Mouse (Mus musculus) adrenal gland, postnatal 14 days (tissue): ENCODE results near the gene Pth1r. TPM values are rescaled to one million over a fixed set of nuclear protein-coding genes. Genes with fewer than 3 reads are reported as not detected.

Source experiments
- DNase-seq: peaks from one replicate; pipeline ENCODE4 v3.0.0; 2021; ENCODE audit warnings: mixed read lengths
- total RNA-seq: library from RNA; stranded (reverse); gene quantifications from 2 replicates; pipeline ENCODE4 v1.2.3, GENCODE M21; 2021

Gene Pth1r
- total RNA-seq, 1 experiment from 2014 or later, result 9.0 TPM

DNA sequence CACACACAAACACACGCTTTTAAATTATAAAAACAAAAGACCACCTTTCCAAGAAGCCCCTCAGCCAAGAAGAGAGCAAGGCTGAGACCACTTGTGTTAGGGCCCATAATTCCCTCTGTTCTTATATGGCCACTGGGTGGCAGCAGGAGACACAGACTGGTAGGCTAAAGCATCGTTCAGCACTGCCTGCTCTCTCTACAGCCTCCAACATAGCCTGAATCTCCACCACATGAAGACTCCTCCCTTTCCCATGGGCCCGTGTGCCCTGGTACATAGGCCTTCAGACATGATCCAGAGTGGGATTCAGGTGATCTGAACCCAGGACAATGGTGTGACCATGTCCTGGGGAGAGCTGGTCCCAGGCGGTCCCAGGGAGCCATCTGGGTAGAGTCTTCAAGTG lies 30.2 kb downstream of the Pth1r start:
- DNase-seq, result peak; percentile 71

DNA sequence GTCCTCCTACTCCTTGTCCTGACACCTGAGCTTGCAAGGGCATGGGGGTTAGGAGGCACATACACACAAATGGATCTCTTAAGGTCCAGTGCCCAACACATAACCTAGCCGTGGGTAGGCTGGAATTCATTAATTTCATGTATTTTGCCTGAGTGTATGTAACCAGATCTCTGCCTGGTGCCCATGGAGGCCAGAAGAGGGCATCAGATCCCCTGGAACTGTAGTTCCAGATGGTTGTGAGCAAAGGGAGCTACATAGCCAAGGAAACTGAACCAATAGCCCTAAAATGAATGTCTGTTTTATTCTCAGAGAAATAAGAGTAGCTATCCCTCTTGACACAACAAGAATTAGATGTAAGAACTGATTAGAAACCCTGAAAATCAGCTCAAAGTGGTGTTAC lies 31.5 kb downstream of the Pth1r start:
- DNase-seq, result no peak

DNA sequence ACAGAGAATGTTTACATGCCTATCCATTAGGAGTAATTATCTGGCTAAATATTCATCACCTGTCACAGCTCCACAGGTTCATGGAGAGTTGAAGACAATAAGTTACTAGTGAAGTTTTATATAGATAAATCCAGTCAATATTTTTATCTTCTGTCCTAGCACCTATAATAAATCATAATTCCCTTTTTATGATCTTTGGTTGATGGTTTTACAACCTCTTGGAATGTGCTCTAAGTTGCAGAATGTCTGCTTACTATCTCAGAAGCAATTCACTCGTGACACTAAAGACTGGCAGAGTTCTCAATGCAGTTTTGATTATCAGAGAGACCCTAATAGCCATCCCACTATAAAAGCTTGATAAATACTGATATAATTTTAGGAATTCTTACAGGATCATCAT lies 33.6 kb downstream of the Pth1r start:
- no peak for DNase-seq

DNA sequence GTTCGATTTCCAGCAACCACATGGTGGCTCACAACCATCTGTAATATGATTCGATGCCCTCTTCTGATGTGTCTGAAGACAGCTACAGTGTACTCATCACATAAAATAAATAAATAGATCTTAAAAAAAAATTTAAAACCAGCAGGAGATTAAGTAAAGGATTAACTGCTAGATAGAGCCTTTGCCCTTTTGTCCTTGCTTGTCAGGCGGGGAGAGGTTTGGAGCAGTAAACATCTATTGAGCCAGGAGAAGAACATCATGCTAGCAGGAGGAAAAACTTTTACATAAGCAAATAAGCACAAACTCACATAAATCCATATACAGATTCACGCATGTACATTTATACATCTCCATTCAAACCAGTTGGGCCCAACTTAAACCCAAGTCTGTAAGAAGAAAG lies 34.4 kb downstream of the Pth1r start:
- DNase-seq, result no peak

DNA sequence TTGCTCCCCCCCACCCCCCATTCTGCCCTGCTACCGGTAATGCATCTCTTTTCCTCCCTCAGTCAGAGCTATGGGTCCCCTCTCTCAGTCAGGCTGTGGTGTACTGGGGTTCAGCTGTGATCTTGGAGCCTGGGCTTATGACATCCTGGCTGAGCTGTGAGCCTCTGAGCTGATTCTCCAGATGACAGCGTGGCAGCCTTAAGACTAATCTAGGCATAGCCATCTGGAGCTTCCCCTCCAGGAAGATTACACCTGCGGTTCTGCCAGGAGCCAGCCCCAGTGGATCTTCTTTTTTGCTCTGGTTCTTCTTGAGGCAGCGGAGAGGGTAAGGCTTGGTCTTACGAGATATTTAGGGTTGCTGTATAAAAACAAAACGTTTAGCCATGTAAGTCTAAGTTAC lies 34.9 kb downstream of the Pth1r start:
- DNase-seq, result no peak

DNA sequence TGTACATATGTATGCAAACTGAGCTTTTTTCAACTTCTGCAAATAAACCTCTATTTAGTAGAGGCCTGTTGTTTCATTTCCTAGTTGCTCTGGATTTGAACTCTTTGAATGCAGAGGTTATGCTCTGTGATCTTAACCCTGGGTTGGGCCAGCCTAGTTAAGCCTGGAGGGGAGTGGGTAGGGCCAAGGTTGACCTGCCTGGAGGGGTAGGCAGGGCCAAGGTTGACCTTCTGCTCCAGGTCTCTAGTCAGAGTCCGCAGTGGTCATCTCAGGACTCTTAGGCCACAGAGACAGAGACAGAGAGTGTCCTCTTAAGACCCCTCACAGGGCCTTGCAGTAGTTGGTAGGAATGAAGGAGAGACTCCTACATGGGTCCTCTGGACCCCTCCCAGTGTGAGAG lies 35.4 kb downstream of the Pth1r start:
- DNase-seq, result no peak

DNA sequence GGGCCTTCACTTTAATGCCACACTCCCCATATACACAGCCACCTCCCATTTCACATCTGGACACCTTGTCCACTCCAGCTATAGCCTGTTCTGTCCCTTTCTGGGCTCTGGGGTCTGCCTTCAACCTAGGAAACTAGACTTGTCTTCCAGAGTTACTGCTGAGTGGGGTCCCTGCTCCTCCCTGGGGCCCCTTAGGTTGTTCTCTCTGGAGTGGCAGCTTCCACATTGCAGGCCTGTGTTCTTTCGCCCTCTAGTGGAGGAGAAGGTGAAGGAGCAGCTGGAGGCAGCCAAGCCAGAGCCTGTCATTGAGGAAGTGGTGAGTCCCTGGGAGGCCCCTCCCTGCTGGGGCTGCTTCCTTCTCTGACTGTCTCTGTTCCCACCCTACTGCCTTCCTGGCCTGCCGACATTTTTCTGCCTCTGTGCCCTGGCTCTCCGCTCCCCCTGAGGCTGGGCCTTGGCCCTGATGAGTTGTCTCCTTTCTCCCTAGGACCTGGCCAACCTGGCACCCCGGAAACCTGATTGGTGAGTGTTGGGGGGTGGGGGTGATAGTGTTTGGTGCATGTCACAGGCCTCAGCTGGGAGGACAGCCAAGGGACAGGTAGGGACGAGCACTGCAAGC lies 37.2 kb downstream of the Pth1r start:
- peak; percentile 86 for DNase-seq

DNA sequence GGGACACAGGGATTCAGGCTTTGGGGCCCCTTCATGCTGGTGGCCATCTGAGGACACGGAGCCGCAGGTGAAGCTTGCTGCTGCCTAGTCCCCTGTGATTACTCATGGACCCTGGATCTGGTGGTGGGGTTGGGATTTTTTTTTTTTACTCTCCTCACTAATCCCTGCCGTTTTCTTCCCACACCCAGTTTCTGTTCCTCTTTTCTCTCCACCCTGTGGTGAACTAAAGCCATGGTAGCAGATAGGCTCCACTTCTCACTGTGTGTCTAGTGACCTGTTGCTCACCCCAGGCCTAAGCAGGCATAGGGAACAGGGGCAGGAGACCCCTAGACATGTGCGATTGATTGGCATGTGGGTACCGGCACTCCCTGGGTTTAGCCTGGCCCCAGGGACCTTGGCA lies 40.2 kb downstream of the Pth1r start:
- no peak for DNase-seq

DNA sequence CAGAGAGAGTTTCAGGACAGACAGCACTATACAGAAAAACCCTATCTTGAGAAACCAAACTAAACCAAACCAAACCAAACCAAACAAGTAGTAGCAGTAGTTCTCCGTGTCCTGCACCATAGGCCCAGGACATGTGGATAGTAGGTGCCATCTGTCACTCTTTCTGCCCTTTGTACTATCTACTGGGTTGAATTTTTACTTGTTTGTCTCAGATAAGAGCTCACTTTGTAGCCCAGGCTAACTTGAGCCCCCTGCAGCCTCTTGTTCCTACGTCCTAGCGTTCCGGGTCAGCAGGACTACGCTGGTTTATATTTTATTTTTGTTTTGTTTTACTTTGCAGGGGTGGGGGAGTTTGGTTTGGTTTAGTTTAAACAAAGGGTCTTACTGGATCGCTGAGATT lies 43.0 kb downstream of the Pth1r start:
- no peak for DNase-seq

DNA sequence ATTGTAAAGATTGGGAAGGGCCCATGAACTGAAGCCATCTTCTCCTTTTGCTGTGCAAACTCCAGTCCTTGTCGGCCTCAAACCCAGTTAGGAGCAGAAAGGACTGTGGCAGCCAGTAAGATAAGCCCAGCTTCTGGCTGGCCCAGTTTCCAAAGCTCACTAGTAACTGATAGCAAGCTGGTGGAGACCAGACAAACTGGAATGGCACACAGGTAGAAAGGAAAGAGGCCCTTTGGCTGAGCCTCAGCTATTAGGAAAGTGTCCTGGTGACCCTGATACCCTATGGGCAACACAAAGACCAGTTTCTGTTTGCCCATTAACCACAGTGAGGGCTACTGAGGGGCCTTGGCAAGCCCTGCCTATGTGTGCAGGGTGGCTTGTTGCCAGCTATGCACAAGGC lies 44.1 kb downstream of the Pth1r start:
- DNase-seq, result peak; percentile 56

DNA sequence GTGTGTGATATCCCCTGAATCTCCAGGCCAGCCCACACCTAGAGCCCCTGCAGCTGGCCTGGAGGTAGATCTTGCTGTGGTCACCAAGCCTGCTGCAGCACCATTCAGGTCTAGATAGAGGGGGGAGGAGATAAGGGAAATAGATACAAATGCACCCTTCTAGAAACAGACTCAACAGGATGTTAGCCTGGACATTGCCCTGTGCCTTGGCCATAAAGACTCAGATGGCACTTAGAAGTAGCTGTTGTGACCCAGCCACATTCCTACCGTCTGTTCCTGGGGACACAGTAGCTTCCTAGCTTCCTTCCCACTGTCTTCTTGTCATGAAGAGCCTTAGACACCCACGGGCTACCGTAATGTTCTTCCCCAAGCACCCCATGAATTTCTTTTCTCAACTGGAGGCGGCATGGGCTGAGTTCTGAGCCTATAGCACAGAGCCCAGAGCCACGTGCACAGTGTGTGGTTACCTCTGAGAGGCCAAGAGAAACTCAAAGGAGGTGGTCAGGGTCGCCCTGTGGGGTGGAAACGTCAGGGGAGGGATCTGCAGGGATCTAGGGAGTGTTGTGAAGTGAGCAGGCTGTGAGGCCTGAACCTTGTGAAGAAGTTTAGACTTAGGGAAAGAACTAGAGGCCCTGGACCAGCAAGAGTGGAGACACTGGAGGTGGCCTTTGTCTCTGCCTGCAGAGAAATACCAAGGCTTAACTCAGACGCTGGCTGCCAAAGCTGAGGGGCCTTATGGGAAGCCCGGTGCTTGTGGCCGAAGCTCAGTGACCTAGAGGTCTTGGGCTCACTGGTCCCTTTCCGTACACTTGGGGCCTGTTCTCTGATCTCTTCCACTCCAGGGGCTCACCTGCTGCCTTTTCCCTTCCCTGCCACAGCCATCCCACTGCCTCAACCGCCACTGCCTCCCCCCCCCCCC lies 45.6 kb downstream of the Pth1r start:
- DNase-seq, result no peak

DNA sequence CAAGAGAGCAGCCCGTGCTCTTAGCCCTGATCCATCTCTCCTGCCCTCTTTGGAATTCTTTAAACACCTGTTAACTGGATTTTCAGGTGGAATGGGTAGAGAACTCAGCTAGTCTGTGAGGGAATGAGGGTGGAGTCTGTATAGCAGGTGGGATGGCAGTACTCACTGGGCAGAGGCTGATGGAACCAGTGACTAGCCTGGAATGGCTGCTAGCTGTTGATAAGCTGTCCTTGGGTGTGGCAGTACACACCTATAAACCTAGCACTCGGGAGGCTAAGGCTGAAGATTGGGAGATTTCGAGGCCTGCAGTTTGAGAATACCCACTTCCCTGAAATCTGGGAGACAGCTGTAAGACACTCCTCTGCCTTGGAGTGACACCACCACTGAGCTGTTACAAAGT lies 47.4 kb downstream of the Pth1r start:
- DNase-seq, result no peak

DNA sequence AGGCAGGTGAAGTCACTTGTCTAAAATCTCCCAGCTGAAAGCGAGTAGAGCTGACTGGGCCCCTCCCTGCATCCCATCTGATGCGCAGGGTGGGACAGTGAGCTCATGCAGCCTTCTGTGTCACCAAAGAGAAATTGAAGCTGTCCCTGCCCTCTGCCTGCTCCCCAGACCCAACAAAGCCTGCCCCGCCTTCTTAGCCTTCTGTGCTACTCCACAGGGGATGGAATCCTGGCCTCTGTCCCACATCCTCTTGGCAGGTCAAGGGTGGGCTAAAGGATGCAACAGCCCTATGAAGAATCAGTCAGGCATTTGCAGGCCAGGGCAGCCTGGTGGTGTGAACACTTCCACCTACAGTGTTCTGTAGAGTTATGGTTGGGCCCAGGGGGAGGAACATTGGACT lies 49.5 kb downstream of the Pth1r start:
- peak; percentile 49 for DNase-seq

DNA sequence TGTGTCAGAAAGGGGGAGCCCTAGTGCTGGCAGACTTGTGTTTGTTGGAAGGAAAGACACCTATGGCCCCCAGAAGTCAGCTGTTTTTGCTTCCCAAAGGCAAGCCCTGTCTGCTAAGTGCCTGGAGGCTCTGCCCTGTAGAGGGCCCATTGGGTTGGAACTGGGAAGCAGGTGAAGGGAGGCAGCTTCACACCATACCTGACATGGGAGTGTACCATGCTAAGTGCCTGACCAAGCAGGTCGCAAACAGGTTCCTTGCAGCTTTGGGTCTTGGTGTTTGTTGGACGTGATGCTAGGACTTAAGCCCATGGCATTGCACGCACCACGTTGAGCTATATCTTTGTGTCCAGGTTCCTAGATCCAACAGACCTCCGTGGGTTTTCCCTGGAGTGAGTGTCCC lies 50.5 kb downstream of the Pth1r start:
- DNase-seq, result no peak

DNA sequence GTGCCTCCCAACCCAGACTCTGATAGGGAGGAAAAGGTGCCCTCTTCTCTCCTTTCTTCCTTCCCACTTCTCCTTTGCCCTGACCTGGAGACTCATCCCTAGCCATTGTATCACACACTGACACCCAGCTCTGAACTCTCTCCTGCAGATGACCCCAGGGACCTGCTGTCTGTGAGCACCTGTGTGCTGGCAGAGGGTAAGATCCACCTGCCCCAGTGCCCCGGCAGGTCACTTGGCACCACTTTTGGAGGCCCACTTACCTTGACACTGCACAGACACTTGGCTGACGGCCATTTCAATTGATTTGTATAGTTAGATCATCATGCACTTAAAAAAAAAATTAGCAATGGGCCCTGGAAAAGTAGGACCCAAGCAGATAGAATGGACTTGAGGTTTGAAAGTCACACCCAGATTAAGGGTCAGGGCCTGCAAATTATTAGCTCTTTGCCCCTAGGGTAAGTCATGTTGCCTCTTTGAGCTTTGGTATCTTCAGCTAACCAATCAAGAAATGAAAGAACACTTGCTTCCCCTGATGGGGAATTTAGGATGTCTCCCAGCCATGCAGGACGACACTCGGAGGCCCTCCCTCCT lies 51.7 kb downstream of the Pth1r start:
- no peak for DNase-seq

DNA sequence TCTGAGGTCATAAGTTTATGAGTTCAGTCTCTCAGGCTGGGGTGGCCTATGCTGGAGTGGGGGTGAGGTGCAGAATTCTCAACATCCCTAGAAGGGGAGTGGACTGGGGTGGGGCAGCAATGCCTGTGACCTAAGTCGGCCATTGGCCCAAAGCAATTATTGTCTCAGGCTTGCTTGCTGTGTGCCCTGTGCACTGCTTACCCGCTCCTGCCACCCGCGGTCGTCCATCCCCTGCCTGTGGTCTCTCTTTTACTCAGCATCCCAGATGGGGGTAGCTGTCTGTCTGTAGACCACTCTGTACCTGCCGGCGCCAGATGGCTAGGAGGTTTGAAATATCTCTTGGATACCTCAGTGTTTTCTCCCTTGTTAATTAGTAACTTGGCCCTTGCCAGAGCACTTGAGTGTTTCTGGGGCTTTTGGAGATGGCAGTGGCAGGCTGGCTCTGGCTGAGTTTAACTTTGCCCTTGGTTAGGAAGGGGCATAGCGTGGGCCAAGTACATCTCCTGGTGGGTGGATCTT lies 57.6 kb downstream of the Pth1r start:
- DNase-seq, result no peak

DNA sequence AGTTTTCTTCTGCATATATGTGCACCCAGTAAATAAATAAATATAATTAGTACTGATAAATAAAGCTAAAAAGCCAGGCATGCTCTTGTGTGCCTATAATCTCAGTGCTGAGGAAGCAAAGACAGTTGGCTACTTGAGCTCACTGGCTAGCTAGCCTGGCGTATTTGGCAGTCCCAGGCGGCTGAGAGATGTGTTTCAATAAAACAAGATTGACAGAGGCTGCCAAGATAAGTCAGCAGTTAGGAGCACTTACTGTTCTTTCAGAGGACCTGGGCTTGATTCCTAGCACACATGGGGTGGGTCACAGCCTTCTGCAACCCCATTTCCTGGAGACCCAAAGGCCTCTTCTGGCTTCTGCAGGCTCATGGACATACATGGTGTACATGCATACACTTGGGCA lies 59.1 kb downstream of the Pth1r start:
- peak; percentile 37 for DNase-seq

DNA sequence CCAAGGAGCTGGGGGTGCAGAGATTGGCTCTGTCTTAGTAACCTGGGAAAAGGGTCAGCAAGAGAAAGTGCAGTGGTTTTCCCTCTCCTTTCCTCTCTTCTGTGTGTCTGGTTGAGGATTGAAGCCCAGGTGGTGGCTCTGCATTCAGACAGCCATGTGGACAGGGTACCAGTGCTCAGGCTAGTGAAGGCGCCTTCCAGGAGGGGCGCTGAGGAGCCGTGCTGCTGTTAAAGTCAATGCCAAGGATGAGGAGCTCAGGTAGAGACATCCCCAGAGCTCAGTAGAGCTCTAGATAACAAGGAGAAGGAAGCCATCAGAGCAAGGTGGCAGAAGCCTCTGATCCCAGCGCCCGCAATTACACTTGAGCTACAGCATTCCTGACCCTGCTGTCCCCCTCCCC lies 59.9 kb downstream of the Pth1r start:
- no peak for DNase-seq

DNA sequence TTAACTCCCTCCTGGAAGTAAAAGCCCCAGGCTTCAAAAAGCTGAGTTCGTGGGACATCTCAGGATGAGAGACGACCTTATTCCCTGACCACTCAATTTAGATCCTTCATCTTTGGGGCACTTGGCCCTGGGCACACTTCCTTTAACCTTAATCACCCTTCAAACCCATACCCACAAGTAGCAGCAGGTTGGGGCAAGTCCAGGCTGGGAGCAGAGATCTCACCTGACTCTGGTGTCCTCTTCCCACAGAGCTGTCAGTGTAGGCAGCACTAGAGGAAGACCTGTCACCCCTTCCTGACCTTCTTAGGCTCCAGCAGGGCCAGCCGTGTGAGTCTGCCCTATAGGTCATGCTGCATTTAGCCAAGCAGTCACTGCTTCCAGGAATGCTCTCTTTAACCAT lies 60.5 kb downstream of the Pth1r start:
- no peak for DNase-seq

DNA sequence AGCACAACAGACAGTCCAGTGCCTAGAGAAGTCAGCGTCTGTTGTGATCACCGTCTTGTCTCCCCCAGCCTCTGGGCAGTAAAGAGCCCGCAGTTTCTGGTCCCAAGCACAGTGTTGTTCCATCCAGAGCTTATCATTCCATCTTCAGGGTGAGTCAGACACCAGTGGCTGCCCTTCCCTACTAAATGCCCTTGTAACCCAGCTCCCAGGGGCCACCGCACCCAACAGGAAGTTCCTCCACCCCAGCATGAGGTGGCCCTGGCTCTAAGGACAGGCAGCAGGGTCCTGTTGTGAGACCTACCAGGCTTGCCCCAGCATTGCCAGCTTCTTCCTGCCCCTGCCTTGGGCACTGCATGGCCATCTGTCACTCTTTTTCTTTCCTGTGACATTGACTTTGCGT lies 61.4 kb downstream of the Pth1r start:
- DNase-seq, result peak; percentile 74

DNA sequence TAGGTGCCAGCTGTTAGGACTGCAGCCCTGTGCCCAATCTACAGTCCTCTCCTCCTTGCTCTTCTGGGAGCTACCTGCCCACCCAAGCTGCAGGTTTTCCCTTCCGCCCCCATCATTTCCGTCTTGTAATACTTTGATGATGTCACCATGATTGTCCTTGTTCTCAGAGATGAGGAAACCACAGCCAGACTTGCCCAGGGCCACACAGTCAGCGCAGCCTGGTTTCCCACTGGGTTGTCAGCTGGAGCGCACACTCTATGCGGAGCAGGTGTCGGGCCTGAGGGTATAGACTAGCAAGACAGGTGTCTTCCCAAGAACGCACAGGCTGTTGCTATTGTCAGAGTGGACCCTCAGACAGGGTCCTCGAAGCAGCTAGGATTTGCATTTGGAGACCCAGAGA lies 61.8 kb downstream of the Pth1r start:
- peak; percentile 77 for DNase-seq

DNA sequence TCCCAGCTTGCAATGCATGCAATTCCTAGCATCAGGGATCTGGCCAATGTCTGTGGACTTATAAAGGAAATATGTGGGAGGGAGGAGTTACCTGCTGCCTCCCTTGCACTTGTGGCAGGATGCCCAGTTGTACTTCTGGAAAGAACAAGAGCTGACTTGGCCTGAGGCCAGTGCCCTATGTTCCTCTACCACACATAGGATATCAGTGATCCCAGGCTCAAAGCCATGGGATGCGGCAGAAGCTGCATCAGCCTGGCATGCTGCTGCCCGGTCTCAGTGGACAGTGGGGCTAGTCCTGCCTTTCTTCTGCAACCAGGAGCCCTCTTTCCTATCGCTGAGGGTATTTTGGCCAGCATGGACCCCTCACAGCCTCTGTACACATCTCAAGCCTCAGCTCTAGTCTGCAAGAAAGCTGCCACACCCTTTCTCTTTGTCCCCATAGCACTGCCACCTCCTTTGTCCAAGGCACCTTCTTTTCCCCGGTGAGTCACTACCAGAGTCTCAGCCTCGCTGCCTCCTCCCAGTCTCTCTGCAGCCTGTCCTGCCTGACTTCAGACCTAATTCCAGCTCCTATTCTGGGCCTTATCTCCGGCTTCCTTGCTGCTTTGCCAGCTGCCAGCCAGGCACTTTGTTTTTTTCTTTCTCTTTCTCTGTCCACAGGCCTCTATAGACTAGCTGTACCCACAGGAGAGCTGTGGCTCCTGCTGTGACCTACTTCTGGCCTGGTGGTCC lies 62.7 kb downstream of the Pth1r start:
- peak; percentile 68 for DNase-seq
